17 mouse cellular contexts compared by ENCODE assay signal in genomic region chrX:162685394-162685793, GRCm38 (mm10).
"Had no signal": no experiment of that assay in that cellular context is flagged by ENCODE, and none has a peak within 500 bp of the region (broad histone marks: within the 10 kb centered on the region; RNA-seq: fewer than 3 reads in every experiment).

No protein-coding gene starts in this region.

- H3K27me3 ChIP-seq: neural tube, embryonic 12.5 days; neural tube, embryonic 13.5 days; neural tube, embryonic 15.5 days; stomach, embryonic 15.5 days had no signal

- DNase-seq: retina, postnatal 1 day; right cerebral cortex, adult 18-20 months; right cerebral cortex, postnatal 14 days; right cerebral cortex, postnatal 25 days; right cerebral cortex, postnatal 4 days; spleen, adult 18-20 months; thymus, adult 18-20 months; thymus, adult 2 months; thymus, postnatal 14 days; thymus, postnatal 25 days; thymus, postnatal 36 days; thymus, postnatal 4 days had no signal

- H3K9ac ChIP-seq: neural tube, embryonic 12.5 days; neural tube, embryonic 13.5 days; neural tube, embryonic 15.5 days; stomach, embryonic 15.5 days had no signal

- H3K4me1 ChIP-seq: neural tube, embryonic 12.5 days; neural tube, embryonic 13.5 days; neural tube, embryonic 15.5 days; stomach, embryonic 15.5 days had no signal

- H3K36me3 ChIP-seq: neural tube, embryonic 12.5 days; neural tube, embryonic 13.5 days; neural tube, embryonic 15.5 days; stomach, embryonic 15.5 days had no signal

- H3K27ac ChIP-seq: neural tube, embryonic 12.5 days; neural tube, embryonic 13.5 days; neural tube, embryonic 15.5 days; stomach, embryonic 15.5 days; stomach, postnatal 0 days had no signal

- H3K4me2 ChIP-seq: neural tube, embryonic 12.5 days; neural tube, embryonic 13.5 days; neural tube, embryonic 15.5 days; stomach, embryonic 15.5 days had no signal

- H3K4me3 ChIP-seq: neural tube, embryonic 12.5 days; neural tube, embryonic 13.5 days; neural tube, embryonic 15.5 days; stomach, embryonic 15.5 days had no signal

- H3K9me3 ChIP-seq: neural tube, embryonic 12.5 days; neural tube, embryonic 13.5 days; neural tube, embryonic 15.5 days; stomach, embryonic 15.5 days had no signal
